Mouse (Mus musculus): ENCODE results near the gene Chst1.

Gene Chst1

GRCm38 (mm10) chr2:92599487-92600347 is at the start of gene Chst1:
Gene Chst1 (plus strand): TSS chr2:92599707.
- in situ Hi-C loops (cut with MboI; ENCODE audit: unreplicated experiment in 2 of 2), result no loop called here

- in situ Hi-C loops (cut with MboI; ENCODE audit: unreplicated experiment in 2 of 2), result no loop called here
Observed at GRCm38 (mm10) chr2:92550051-92550450, 49.5 kb upstream of the Chst1 start.

GRCm38 (mm10) chr2:92554536-92554935 is 45.0 kb upstream of the Chst1 start:
- in situ Hi-C loops (cut with MboI; ENCODE audit: unreplicated experiment in 2 of 2), result no loop called here

- in situ Hi-C loops (cut with MboI; ENCODE audit: unreplicated experiment in 2 of 2), result no loop called here
Observed at GRCm38 (mm10) chr2:92562930-92563329, 36.6 kb upstream of the Chst1 start.

GRCm38 (mm10) chr2:92570623-92571022 is 28.9 kb upstream of the Chst1 start:
- in situ Hi-C loops (cut with MboI; ENCODE audit: unreplicated experiment in 2 of 2), result no loop called here

- in situ Hi-C loops (cut with MboI; ENCODE audit: unreplicated experiment in 2 of 2), result no loop called here
Observed at GRCm38 (mm10) chr2:92577824-92578223, 21.7 kb upstream of the Chst1 start.

GRCm38 (mm10) chr2:92581302-92581701 is 18.2 kb upstream of the Chst1 start:
- in situ Hi-C loops (cut with MboI; ENCODE audit: unreplicated experiment in 2 of 2), result no loop called here

GRCm38 (mm10) chr2:92582596-92582995 is 16.9 kb upstream of the Chst1 start:
- in situ Hi-C loops (cut with MboI; ENCODE audit: unreplicated experiment in 2 of 2), result no loop called here

GRCm38 (mm10) chr2:92587806-92588205 is 11.7 kb upstream of the Chst1 start:
- in situ Hi-C loops (cut with MboI; ENCODE audit: unreplicated experiment in 2 of 2), result no loop called here

- in situ Hi-C loops (cut with MboI; ENCODE audit: unreplicated experiment in 2 of 2), result no loop called here
Observed at GRCm38 (mm10) chr2:92594929-92595730, 4.4 kb upstream of the Chst1 start.

GRCm38 (mm10) chr2:92597291-92597690 is 2.2 kb upstream of the Chst1 start:
- in situ Hi-C loops (cut with MboI; ENCODE audit: unreplicated experiment in 2 of 2), result no loop called here

GRCm38 (mm10) chr2:92598941-92599486 is 493 bp upstream of the Chst1 start:
- in situ Hi-C loops (cut with MboI; ENCODE audit: unreplicated experiment in 2 of 2), result no loop called here

GRCm38 (mm10) chr2:92600348-92600670 is 802 bp downstream of the Chst1 start:
- in situ Hi-C loops (cut with MboI; ENCODE audit: unreplicated experiment in 2 of 2), result no loop called here

- in situ Hi-C loops (cut with MboI; ENCODE audit: unreplicated experiment in 2 of 2), result no loop called here
Observed at GRCm38 (mm10) chr2:92601246-92601645, 1.7 kb downstream of the Chst1 start.

GRCm38 (mm10) chr2:92602073-92602472 is 2.6 kb downstream of the Chst1 start:
- in situ Hi-C loops (cut with MboI; ENCODE audit: unreplicated experiment in 2 of 2), result no loop called here

- in situ Hi-C loops (cut with MboI; ENCODE audit: unreplicated experiment in 2 of 2), result no loop called here
Observed at GRCm38 (mm10) chr2:92603591-92603990, 4.1 kb downstream of the Chst1 start.

GRCm38 (mm10) chr2:92604565-92604964 is 5.1 kb downstream of the Chst1 start:
- in situ Hi-C loops (cut with MboI; ENCODE audit: unreplicated experiment in 2 of 2), result no loop called here

- in situ Hi-C loops (cut with MboI; ENCODE audit: unreplicated experiment in 2 of 2), result no loop called here
Observed at GRCm38 (mm10) chr2:92605995-92606394, 6.5 kb downstream of the Chst1 start.

- in situ Hi-C loops (cut with MboI; ENCODE audit: unreplicated experiment in 2 of 2), result no loop called here
Observed at GRCm38 (mm10) chr2:92607153-92607552, 7.6 kb downstream of the Chst1 start.

GRCm38 (mm10) chr2:92607592-92607991 is 8.1 kb downstream of the Chst1 start:
- in situ Hi-C loops (cut with MboI; ENCODE audit: unreplicated experiment in 2 of 2), result no loop called here

GRCm38 (mm10) chr2:92608013-92608619 is 8.6 kb downstream of the Chst1 start:
- in situ Hi-C loops (cut with MboI; ENCODE audit: unreplicated experiment in 2 of 2), result no loop called here

Measured in v-Abl transformed pro-B cells (cell line).